Mouse (Mus musculus): Measurements from ENCODE around the gene Hif1an.

Gene Hif1an

DNA sequence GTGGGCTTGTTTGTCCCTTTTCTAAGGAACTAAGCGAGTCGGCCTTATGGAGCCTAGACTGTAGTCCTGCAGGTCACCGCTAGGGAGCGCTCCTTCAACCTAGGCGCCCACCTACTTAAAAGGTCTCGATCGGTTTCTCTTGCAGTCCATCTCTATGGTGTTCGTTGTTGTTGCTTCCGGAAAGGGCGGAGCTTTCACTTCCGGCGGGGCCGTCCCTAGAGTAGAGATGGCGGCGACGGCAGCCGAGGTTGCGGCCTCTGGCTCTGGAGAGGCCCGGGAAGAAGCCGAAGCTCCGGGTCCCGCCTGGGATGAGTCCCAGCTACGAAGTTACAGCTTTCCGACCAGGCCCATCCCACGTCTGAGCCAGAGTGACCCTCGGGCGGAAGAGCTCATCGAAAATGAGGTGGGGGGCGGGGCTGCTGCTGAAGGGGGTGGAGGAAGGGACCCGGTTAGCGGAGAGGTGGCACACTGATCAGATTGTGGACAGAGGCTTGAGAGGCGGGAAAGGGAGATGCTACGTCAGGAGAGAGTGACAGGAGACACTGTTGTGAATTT lies at the start of gene Hif1an:
TSS of gene Hif1an (plus strand) at position 199 of the 555 bp plus-strand sequence.
- peak; percentile 96 to 97 for DNase-seq

DNA sequence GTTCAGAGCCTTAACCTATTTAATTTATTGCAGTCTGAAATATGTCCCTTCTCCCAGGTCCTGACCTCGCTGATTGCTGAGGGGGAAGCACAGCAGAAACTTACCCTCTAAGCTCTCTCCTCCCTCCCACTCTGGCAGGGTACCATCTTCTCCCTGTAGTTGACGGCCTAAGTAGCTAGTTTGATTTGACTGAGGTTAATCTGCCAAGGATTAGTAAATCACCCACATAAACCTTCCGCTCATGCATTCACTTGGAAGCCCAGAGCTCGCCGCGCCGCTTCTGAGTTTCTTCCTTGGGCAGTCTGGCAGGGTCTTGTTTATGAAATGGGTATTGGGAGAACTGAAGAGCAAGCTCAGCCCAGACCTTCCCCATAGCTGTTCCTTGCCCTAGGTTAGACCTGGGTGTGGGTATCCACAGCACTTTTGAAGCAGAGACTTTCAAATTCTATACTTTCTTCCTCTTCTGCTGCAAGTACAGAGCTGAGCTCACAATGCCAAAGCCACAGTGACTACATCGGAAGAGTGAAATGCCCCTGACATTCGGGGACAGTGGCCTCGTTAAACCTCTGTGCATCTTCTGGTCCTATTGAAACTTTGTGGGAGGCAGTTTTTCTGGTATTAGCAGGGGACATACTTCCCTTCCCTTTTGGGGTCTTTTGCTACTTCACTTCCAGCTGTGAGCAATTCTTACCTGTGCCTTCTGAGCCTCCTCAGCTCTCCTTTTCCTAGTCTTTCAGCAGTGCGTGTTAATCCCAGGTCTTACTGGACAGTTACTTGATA lies 49.4 kb upstream of the Hif1an start:
- DNase-seq = no peak

DNA sequence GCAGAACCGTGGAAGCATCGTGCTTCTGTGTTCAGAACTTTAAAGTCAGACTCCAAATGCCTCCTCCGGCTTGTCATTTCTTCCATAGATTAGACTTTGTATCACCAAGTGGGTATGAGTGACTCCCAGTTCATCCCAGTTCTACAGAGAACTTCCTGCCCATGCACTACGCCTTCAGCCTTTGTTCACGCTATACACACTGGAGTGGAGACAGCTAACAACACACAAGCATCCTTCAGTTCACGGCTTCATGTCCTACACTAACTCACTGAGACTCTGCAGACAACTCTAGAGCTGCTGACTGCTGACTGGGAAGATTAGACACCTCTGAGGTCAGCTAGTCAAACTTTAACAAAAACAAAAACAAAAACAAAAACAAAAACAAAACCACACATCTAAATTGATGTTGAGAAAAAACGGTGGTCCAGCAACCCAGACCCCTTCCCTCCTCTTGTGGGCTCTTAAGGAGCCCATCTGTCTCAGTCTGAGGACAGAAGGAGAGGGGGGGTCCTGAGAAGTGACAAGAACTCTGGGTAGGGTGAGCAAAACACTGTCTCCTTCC lies 48.6 kb upstream of the Hif1an start:
- peak in 1 of 2 experiments; percentile 12 for DNase-seq

DNA sequence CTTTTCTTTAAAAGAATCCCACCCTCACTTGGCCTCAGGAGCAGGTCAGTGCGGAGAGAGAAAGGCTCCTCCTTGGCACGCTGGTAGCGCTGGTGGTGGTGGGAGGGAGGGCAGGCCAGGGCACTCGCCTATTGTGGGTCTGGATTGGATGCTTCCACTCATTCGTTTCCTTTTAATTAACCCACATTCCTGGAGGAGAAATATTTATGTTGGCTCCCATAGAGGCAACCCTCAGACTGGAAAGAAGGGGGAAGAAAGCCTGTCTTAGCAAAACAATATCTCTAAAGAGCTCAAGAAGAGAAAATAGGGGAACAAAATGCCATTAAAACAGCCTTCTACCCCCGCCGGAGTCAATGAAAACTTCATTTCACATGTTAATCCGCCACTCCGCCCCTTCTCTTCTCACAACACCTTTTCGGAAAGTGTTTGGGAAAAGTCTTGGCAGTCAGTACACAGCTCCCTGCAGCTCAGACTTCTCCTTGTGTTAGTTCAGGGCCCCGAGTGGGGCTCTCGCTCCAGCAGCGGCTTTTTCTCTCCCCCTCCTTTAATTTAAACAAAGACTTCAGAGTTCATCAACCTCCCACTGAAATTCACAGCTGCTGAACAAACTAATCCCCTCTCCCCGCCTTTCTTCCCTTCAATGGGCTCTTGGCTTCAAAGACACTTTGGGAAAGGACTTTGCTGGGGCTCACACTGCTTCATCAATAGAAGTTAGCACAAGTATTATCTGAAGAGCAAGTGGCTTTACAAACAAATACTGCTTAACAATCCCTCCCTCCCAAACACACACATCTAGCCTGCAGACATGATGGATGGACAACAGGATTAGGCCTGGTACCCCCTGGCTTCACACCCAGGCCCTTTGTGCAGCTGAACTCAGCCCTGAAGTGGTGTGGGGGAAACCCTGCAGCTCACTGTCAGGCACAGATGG lies 47.9 kb upstream of the Hif1an start:
- DNase-seq = peak in 1 of 2 experiments; percentile 38

DNA sequence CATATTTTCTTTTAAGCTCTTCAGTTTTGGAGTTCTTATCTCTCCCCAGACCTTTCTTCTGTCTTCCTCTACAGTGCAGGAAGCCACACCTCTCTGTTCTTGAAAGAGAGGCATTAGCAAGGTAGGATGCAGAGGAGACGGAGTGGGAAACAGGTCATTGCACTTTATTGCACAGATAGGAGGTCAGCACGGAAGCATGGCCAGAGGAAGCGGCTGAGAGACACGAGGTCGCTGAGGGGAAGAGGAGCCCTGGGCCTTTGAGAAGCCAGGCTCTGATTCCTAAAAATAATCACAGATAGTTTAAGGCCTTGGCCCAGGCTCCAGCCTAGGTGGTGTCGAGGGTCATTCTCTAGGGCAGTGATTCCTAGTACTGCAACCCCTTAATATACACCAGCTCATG lies 46.9 kb upstream of the Hif1an start:
- DNase-seq = no peak

DNA sequence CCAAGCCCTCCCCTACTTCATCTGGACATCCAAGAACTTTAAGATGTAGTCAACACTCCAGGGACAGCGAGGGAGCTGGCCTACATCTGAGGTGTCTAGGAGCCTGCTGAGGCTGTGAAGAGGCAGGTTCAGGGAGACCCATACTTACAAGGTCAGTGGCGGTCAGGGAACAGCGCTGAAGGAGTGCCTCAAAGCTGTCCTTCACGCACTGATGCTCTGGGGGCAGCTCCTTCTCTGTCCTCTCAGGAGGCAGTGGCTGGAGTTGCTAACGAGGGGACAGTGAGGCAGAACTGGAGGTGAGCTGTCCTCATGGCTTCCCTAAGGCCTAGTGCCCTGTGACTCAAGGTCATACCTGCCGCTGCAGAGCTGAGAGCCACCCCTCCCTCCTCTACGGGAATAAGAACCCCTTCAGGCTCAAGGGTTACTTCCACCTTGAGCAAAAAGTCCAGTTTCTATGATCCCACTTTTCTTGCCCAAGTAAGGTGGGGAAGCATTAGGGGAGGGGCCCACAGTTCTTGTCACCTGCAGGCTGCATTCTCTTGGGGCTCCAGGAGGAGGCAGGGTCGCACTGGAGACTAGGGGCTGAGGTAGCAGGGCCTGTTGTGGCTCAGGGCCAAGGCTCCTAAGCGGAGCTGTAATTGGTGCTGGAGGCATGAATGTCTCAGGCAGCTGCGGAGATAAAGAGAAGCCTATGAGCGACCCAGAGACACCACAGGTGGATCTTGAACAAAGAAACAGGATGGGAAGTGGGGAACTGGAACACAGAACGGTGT lies 44.5 kb upstream of the Hif1an start:
- DNase-seq = peak; percentile 14 to 66

DNA sequence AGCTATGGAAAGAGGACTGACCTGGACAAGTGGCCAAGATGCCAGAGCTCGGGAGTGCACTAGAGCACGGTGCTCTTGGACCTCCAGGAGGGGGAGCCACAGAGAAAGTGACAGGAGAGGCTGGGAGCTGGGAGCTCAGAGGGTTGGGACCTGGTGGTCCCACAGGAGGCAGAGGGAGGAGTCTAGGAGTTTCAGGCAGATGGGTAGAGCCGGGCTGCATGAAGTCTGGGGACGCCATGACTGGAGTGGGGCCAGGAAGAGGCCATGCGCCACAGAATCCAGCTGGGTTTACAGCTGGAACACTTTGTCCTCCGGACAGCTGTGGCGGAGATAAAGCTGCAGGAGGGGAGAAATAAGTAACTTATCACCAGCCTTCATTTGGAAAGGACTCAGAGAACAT lies 43.5 kb upstream of the Hif1an start:
- peak; percentile 39 to 79 for DNase-seq

DNA sequence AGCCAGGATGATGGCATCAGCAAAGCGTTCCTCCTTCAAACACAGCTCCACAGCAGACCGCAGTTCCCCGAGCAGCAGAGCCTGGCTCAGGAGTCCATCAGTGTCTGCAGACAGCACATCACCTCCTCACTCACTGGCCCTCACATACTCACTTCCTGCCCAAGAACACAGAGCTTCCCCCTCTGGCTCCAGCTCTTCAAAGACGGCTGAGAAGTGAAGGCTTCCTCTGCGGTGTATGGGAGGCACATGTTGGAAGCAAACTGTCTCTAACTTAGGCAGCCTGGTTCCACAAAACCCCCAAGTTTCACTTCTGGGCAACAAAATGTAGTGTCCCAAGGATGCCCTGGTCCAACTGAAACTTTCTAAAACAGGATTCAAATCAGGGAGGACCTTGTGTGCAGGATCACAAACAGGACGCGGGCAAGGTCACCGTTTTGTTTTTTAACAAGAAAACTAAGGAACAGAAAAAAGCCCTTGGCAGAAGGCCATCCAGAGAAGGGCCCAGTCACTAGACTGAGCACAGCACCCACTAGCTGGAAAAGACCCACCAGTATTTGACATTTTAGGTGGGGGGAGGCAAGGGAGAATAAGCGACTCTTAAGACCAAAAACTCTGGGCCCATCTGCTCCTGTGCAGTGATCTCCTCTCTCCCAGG lies 37.0 kb upstream of the Hif1an start:
- no peak for DNase-seq

DNA sequence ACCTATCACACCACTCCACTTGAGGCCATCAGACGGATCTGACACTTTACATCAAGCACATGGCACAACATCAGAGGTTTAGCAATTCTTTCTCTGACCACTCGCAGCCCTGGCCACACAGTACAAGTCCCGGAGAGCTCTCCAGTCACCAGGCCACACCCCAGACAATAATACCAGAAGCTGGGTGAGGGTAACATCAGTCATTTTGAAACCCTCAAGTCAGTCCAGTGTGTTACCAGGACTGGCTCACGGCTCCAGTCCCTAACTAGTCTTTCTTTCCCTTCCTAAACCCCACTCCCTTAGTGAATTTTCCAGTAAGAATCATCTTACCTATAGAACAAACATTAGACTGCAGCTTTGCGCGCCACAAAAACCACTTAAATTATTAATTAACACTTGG lies 32.6 kb upstream of the Hif1an start:
- DNase-seq = no peak

DNA sequence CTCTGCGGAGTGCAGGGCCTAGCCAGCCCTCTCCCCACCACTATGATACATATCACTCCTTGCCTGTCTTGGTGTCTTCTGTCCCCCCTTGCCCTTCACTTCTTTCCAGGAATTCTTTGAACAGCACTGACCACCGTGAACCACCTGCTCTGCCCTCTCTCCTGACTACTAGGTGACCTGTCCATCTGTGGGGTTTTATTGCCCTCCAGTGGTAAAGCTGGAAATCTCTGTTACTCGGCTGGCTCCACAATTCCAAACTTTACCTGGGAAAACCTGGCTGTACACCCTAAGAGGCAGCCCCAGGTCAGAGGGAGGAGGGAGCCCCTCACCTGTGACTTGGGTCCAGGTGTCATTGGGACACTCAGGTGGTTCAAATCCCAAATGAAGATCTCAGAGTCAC lies 27.3 kb upstream of the Hif1an start:
- DNase-seq = peak in 1 of 2 experiments; percentile 17

DNA sequence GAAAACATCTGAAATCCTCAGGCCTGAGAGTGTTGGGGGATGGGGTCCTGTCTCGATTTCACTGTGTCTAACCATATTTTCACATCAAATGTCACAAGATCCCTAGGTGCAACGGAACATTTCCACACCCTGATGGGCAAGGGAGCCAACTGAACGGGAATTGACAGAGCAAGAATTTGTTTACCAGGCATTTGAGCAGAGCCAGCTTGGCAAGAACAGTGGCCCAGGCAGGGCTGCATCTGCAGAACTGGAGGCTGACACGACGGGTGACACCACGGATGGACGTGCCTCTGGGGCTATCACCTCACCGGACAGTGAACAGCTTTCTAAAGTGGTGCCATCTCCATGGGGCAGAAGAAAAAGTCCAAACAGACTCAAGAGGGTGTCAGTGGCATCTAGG lies 25.2 kb upstream of the Hif1an start:
- DNase-seq = no peak

DNA sequence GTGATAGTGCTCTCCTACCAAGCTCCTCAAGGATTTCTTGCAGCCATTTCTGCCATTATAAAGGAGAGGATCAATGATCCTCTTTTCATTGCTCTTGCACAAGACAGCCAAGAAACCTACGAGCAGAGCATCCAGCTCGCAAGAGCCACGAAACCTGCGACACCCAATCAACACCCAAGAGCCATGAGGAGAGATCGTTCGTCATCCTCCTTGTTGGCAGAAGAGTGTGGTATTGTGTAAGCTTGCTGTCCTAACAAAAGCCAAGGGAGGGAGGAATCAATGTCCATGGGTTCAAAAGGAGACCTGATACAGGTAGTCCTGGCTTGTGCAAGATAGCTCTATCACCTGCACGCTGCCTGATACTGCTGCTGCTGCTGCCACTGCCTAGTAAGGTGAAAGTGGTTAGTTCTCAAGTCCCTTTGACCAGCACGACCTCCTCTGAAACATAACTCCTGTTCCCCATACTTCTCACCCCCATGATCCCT lies 19.9 kb upstream of the Hif1an start:
- DNase-seq = no peak

DNA sequence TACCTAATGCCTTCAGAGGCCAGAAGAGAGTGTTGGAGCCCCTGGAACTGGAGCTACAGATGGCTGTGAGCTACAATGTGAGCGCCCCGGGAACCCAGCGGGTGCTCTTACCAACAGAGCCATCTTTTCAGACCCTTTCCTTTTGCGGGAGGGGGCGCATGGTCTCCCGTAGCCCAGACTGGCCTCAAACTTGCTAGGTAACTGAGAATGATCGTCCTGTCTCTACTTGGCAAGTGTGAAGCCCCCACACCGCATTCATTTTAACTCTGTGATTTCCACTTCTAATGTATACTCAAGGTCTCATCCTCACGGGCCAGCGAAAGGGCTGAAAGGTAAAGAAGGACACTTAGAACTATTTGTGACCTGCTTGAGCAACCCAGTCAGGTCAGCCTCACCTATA lies 18.3 kb upstream of the Hif1an start:
- no peak for DNase-seq

DNA sequence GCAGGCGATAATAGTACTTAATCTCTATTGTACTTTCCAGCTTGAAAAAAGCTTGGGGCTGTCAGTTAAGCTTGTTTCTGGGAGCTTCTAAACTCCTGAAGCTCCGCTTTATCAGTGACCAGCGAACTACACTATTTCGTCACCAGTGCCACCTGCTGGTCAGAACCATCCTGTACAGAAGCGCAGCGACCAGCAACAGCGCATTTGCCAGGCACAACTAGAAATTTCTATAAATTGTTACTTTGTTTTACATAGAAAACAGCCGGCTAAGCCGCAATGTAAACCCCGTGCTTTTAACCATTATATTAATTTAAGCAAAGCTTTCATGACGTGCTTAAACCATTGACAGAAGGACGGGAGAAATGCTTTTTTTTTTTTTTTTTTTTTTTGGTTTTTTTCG lies 17.9 kb upstream of the Hif1an start:
- peak; percentile 76 to 91 for DNase-seq

DNA sequence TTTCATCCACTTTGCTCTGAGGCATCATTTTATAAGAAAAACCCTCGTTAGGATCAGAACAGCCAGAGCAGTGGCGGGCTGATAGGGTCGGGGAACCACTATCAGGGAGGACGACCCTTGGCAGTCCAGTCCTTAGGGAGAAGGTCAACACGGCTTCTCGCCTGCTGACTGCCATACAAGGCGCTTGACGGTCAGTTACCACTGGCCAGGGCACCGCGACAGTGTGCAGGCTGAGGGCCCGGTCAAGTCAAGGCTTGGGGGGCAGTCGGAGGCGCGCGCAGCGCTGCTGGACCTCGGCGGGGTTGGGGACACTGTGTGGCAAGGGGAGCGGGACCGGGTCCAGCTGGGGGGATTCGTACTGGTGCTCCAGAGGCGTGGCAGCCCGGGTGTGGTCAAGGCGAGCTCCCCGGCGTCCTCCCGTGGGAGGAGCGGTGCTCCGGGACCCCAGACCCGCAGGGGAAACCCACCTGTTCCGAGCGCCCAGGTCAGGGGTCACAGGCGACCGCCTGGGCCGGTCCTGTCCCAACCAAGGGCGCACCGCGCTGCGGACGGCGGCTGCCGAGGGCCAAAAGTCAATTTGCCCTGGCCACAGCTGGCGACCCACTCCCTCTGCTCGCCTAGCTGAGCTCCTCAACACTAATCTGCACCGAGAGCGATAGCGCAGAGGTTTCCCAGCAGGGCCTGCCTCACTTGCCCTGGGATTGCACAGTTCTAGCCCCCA lies 17.2 kb upstream of the Hif1an start, which contains the start of gene Sec31b:
TSS of gene Sec31b (minus strand) at position 544 of the 721 bp plus-strand sequence.
- peak; percentile 65 to 85 for DNase-seq

DNA sequence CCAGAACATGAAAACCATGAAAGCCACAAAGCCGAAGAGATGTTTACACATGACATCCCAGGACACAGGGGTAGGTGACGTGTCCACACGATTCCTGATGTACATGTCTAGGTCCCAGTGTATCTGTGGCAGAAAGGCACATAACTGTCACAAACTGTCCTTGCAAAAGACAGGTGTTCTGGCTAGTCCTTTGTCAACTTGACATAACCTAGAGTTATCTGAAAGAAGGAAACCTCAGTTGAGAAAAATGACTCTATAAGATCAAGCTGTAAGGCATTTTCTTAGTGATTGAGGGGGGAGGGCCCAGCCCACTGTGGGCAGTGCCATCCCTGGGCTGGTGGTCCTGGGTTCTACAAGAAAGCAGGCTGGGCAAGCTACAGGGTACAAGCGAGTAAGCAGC lies 9.9 kb upstream of the Hif1an start, which contains the start of gene Gm20538:
TSS of gene Gm20538 (minus strand) at position 101 of the 400 bp plus-strand sequence.
- DNase-seq = no peak

DNA sequence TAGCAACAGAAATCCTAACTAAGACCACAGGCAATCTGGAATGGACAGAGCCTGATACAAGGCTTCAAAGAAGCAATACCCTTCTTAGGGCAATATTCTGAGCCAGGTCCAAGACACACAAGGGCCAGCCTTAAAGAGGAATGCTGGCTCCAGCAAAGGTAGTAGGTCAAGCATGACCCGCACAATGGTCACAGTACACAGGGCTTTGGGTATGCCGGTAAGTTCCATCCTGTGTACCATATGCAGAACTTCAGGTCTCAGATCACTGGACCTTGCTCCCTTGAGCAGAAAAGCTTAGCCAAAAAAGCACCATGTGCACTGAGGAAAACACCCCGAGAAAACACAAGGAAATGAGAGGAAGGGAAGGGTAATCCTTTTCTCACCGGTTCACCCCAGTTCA lies 9.4 kb upstream of the Hif1an start:
- DNase-seq = peak; percentile 28 to 72

DNA sequence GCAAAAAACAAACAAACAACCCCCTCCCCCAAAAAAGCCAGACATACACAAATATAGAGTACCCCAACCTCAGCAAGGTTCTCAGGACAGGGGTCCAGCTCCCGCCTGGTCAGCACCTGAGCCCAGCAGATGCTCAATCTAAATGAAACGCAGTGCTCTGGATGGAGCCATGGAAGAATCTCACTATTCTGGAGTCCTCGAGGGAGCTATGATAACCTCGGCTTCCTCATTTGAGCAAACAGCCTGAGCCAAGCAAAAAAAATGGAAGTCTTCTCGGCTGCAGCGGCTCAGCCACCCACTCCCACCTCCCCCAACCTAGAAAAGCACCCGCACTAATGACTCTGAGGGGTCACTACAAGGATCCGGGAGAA lies 8.2 kb upstream of the Hif1an start:
- DNase-seq = no peak

DNA sequence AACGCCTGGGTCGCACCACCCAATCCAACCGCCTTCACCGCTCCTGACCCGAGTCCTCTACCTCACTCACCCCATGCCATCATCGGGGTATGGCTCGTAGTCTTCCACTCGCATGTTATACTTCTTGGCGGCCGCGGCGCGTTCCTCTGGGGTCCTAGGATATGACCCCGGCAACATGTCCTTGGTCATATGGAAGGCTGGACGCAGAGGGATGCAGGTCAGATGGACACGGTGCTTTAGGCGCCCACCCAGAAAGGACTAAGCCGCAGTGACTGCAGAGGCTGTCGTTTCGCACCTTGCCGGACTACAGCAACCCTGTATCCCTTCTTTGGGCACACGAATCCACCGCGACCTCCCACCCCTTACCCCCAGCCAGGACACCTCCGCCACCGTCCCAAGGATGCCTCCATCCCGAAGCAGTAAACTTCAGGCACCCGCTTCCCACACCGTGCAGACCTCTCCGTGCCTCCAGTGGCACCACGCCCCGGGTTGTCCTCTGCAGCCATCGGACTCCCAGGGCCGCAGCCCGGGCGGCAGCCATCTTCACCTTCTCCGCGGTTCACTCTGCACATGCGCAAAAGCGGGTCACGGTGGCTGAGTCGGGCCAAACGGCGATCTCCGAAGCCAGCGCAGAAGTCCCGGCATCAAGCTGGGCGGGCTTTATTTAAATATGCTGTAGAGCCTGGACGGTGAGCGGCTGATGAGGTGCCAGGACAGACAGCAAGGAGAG lies 7.6 kb upstream of the Hif1an start, which contains the start of gene Ndufb8:
TSS of gene Ndufb8 (minus strand) at position 580 of the 730 bp plus-strand sequence.
- DNase-seq = peak; percentile 97

DNA sequence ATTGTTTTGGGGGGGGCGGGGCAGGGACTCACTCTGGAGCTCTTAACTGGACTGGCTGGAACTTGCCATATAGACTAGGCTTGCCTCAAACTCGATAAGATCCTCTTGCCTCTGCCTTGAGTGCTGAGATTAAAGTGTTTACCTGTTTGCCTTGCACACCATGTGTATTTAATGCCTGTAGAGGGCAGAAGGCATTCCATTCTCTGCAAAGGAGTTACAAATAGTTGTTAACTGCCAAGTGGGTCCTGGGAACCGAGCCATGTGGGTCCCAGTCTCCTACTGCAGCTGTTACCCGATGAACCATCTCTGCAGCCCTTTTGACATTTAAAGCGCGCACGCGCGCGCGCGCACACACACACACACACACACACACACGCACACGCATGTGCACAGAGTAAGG lies 1.4 kb downstream of the Hif1an start:
- no peak for DNase-seq

Measured in kidney, postnatal 25 days (tissue).